Mouse (Mus musculus): ENCODE data around the gene Pik3r6. TPM values are rescaled to one million over a fixed set of nuclear protein-coding genes. Genes with fewer than 3 reads are reported as not detected.

Gene Pik3r6
- polyA plus RNA-seq, 2 experiments = 1.3 to 1.5 TPM

- no peak overlapping the region for H3K9ac ChIP-seq (replicated peaks)
- no peak for DNase-seq (ENCODE audit: low read depth in 3 of 3, low spot score in 3 of 3)
- no peak for TF ChIP-seq CTCF (IDR thresholded peaks at IDR 0.05; ENCODE audit: low read depth)
- no peak for TF ChIP-seq EP300 (IDR thresholded peaks at IDR 0.05; ENCODE audit: low read depth)
- H3K4me1 ChIP-seq (replicated peaks; ENCODE audit: control insufficient read depth in 2 of 2, insufficient read depth in 2 of 2, low read length in 1 of 2) = no peaks in the 10 kb centered on the region
- no peak overlapping the region for H3K4me2 ChIP-seq (ENCODE audit: low read depth)
- no peak overlapping the region for H3K4me3 ChIP-seq (ENCODE audit: insufficient read depth in 1 of 2, low read depth in 2 of 2, low read length in 2 of 2)
- H3K27me3 ChIP-seq (ENCODE audit: control insufficient read depth, insufficient read depth, low read length) = no peaks in the 10 kb centered on the region
- H3K36me3 ChIP-seq (replicated peaks; ENCODE audit: control insufficient read depth, insufficient read depth, low read depth) = no peaks in the 10 kb centered on the region
- ATAC-seq (ENCODE audit: insufficient read depth) = no peak
- no peak overlapping the region for H3K27ac ChIP-seq
- H3K9me3 ChIP-seq (ENCODE audit: control insufficient read depth, low read length) = no peaks in the 10 kb centered on the region
- WGBS (ENCODE audit: insufficient replicate concordance) = 59% methylated on average over 6 of the region's 6 CpGs
Observed at GRCm38 (mm10) chr11:68533971-68534475, 31.2 kb downstream of the Pik3r6 start.

GRCm38 (mm10) chr11:68536026-68536425 lies 33.2 kb downstream of the Pik3r6 start:
- no peak for DNase-seq (ENCODE audit: low read depth in 3 of 3, low spot score in 3 of 3)
- TF ChIP-seq EP300 (IDR thresholded peaks at IDR 0.05; ENCODE audit: low read depth) (no peak), CTCF (IDR thresholded peaks at IDR 0.05; ENCODE audit: low read depth) (no peak)
- H3K4me2 ChIP-seq (ENCODE audit: low read depth) = no peak overlapping the region
- ATAC-seq (ENCODE audit: insufficient read depth) = no peak
- H3K9me3 ChIP-seq (ENCODE audit: control insufficient read depth, low read length) = no peaks in the 10 kb centered on the region
- H3K27ac ChIP-seq = no peak overlapping the region
- no peak overlapping the region for H3K4me3 ChIP-seq (ENCODE audit: insufficient read depth in 1 of 2, low read depth in 2 of 2, low read length in 2 of 2)
- 51% methylated on average over 4 of the region's 4 CpGs for WGBS (ENCODE audit: insufficient replicate concordance)
- H3K4me1 ChIP-seq (replicated peaks; ENCODE audit: control insufficient read depth in 2 of 2, insufficient read depth in 2 of 2, low read length in 1 of 2) = no peaks in the 10 kb centered on the region
- H3K36me3 ChIP-seq (replicated peaks; ENCODE audit: control insufficient read depth, insufficient read depth, low read depth) = no peaks in the 10 kb centered on the region
- H3K27me3 ChIP-seq (ENCODE audit: control insufficient read depth, insufficient read depth, low read length) = no peaks in the 10 kb centered on the region
- H3K9ac ChIP-seq (replicated peaks) = no peak overlapping the region

- DNase-seq (ENCODE audit: low read depth in 3 of 3, low spot score in 3 of 3) (no peak), ATAC-seq (ENCODE audit: insufficient read depth) (no peak)
- Histone ChIP-seq H3K27ac (no peak overlapping the region), H3K4me3 (ENCODE audit: insufficient read depth in 1 of 2, low read depth in 2 of 2, low read length in 2 of 2) (no peak overlapping the region), H3K4me1 (replicated peaks; ENCODE audit: control insufficient read depth in 2 of 2, insufficient read depth in 2 of 2, low read length in 1 of 2) (no peaks in the 10 kb centered on the region), H3K27me3 (ENCODE audit: control insufficient read depth, insufficient read depth, low read length) (no peaks in the 10 kb centered on the region), H3K4me2 (ENCODE audit: low read depth) (no peak overlapping the region), H3K9ac (replicated peaks) (no peak overlapping the region), H3K36me3 (replicated peaks; ENCODE audit: control insufficient read depth, insufficient read depth, low read depth) (no peaks in the 10 kb centered on the region), H3K9me3 (ENCODE audit: control insufficient read depth, low read length) (no peaks in the 10 kb centered on the region)
- 45% methylated on average over 4 of the region's 4 CpGs for WGBS (ENCODE audit: insufficient replicate concordance)
- no peak for TF ChIP-seq CTCF (IDR thresholded peaks at IDR 0.05; ENCODE audit: low read depth)
- no peak for TF ChIP-seq EP300 (IDR thresholded peaks at IDR 0.05; ENCODE audit: low read depth)
Observed at GRCm38 (mm10) chr11:68536465-68536864, 33.6 kb downstream of the Pik3r6 start.

- H3K27ac ChIP-seq = no peak overlapping the region
- H3K4me3 ChIP-seq (ENCODE audit: insufficient read depth in 1 of 2, low read depth in 2 of 2, low read length in 2 of 2) = no peak overlapping the region
- no peak for ATAC-seq (ENCODE audit: insufficient read depth)
- H3K27me3 ChIP-seq (ENCODE audit: control insufficient read depth, insufficient read depth, low read length) = no peaks in the 10 kb centered on the region
- TF ChIP-seq CTCF (IDR thresholded peaks at IDR 0.05; ENCODE audit: low read depth) (no peak), EP300 (IDR thresholded peaks at IDR 0.05; ENCODE audit: low read depth) (no peak)
- no peaks in the 10 kb centered on the region for H3K36me3 ChIP-seq (replicated peaks; ENCODE audit: control insufficient read depth, insufficient read depth, low read depth)
- no peak for DNase-seq (ENCODE audit: low read depth in 3 of 3, low spot score in 3 of 3)
- H3K9ac ChIP-seq (replicated peaks) = no peak overlapping the region
- H3K4me1 ChIP-seq (replicated peaks; ENCODE audit: control insufficient read depth in 2 of 2, insufficient read depth in 2 of 2, low read length in 1 of 2) = no peaks in the 10 kb centered on the region
- 62% methylated on average over 5 of the region's 5 CpGs for WGBS (ENCODE audit: insufficient replicate concordance)
- no peak overlapping the region for H3K4me2 ChIP-seq (ENCODE audit: low read depth)
- H3K9me3 ChIP-seq (ENCODE audit: control insufficient read depth, low read length) = no peaks in the 10 kb centered on the region
Observed at GRCm38 (mm10) chr11:68539621-68540020, 36.8 kb downstream of the Pik3r6 start.

- Histone ChIP-seq H3K4me3 (ENCODE audit: insufficient read depth in 1 of 2, low read depth in 2 of 2, low read length in 2 of 2) (no peak overlapping the region), H3K27me3 (ENCODE audit: control insufficient read depth, insufficient read depth, low read length) (no peaks in the 10 kb centered on the region), H3K27ac (no peak overlapping the region), H3K9me3 (ENCODE audit: control insufficient read depth, low read length) (no peaks in the 10 kb centered on the region), H3K36me3 (replicated peaks; ENCODE audit: control insufficient read depth, insufficient read depth, low read depth) (no peaks in the 10 kb centered on the region), H3K4me1 (replicated peaks; ENCODE audit: control insufficient read depth in 2 of 2, insufficient read depth in 2 of 2, low read length in 1 of 2) (no peaks in the 10 kb centered on the region), H3K9ac (replicated peaks) (no peak overlapping the region), H3K4me2 (ENCODE audit: low read depth) (no peak overlapping the region)
- 25% methylated on average over 8 of the region's 8 CpGs for WGBS (ENCODE audit: insufficient replicate concordance)
- ATAC-seq (ENCODE audit: insufficient read depth) (no peak), DNase-seq (ENCODE audit: low read depth in 3 of 3, low spot score in 3 of 3) (no peak)
- no peak for TF ChIP-seq EP300 (IDR thresholded peaks at IDR 0.05; ENCODE audit: low read depth)
- TF ChIP-seq CTCF (IDR thresholded peaks at IDR 0.05; ENCODE audit: low read depth) = peak; percentile 65
Observed at GRCm38 (mm10) chr11:68544554-68544953, 41.7 kb downstream of the Pik3r6 start.
